Comparison of ENCODE assay signal across 10 mouse cellular contexts in the genomic region with DNA sequence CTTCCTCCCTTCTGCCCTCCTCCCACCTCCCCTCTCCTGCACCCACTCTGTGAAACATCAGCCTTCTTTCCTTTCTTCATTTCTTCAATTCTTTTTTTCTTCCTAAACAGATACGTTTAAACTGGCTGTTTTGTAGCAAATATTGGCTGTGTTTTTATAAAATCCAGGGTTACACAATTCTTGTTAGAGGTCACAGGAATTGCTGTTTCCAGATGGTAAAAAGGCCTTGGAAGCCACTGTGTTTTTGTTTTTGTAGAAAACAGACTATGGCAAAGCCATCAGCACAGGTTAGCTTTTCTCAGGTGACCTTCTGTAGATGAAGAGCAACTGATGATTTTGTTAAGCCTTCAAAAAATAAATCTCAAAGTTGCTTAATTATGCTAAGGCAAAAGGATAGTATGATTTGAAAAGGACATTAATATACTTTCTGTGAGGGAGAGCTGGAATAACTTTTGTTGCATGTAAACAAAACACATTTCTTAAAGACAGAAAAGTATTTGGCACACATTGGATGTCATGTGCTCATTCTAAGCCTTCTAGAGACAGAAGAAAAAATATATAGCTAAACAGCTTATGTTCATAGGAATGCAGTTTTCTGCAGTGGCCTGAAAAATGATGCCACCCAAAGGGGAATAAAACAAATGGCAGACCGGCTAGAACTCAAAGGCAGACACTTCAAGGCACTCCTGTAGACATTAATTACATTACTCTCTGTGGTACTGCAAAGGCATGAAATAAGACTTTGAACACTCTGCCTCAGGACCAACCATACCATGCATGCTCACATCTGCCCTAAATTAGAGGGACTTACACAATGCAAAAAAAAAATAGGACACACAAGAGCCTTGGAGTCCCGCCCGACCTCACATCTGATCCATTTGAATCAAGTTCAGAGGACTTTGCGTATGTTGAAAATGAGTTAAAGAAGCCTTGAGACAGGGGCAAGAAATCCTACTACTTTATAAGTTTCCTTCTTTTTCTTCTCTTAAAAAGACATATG.
A peak's percentile ranks its signal among the peaks of the same experiment; 100 is the strongest.
DNase-seq lines count a peak whose midpoint lies in the region; ATAC-seq and TF ChIP-seq lines count a peak whose summit lies in the region.
"Had no signal": no experiment of that assay in that cellular context is flagged by ENCODE, and none has a peak within 500 bp of the region (broad histone marks: within the 10 kb centered on the region; RNA-seq: fewer than 3 reads in every experiment).

No protein-coding gene starts in this region.

- no peaks in the 10 kb centered on the region for H3K36me3 ChIP-seq in lung, embryonic 15.5 days
- no peaks in the 10 kb centered on the region for H3K36me3 ChIP-seq in stomach, postnatal 0 days (ENCODE audit: control insufficient read depth, insufficient read depth, low read length)
- H3K36me3 ChIP-seq in heart, embryonic 12.5 days: no peaks in the 10 kb centered on the region

- TF ChIP-seq EP300 in stomach, postnatal 0 days (optimal IDR thresholded peaks at IDR 0.05): peak; percentile 41

- H3K4me1 ChIP-seq in lung, embryonic 15.5 days: no peaks in the 10 kb centered on the region
- no peaks in the 10 kb centered on the region for H3K4me1 ChIP-seq in stomach, postnatal 0 days (replicated peaks; ENCODE audit: control insufficient read depth, insufficient read depth)
- no peaks in the 10 kb centered on the region for H3K4me1 ChIP-seq in heart, embryonic 12.5 days (replicated peaks)

- intact Hi-C loops in gastrocnemius, postnatal 14 days (cut with DNase I; ENCODE audit: low total_unique reads): no loop called here

- WGBS in lung, embryonic 15.5 days: 49% methylated on average over 5 of the region's 5 CpGs
- 50% methylated on average over 5 of the region's 5 CpGs for WGBS in stomach, postnatal 0 days
- WGBS in heart, embryonic 12.5 days: 81% methylated on average over 5 of the region's 5 CpGs

- no peak overlapping the region for H3K4me2 ChIP-seq in lung, embryonic 15.5 days
- no peak overlapping the region for H3K4me2 ChIP-seq in stomach, postnatal 0 days (replicated peaks; ENCODE audit: low read depth)
- no peak overlapping the region for H3K4me2 ChIP-seq in heart, embryonic 12.5 days

- H3K9ac ChIP-seq in lung, embryonic 15.5 days: no peak overlapping the region
- no peak overlapping the region for H3K9ac ChIP-seq in stomach, postnatal 0 days (ENCODE audit: low read length)
- no peak overlapping the region for H3K9ac ChIP-seq in heart, embryonic 12.5 days

- no peaks in the 10 kb centered on the region for H3K27me3 ChIP-seq in lung, embryonic 15.5 days
- H3K27me3 ChIP-seq in stomach, postnatal 0 days (ENCODE audit: control insufficient read depth, insufficient read depth, low read length): no peaks in the 10 kb centered on the region
- H3K27me3 ChIP-seq in heart, embryonic 12.5 days (replicated peaks): no peaks in the 10 kb centered on the region

- TF ChIP-seq CTCF in stomach, postnatal 0 days (IDR thresholded peaks at IDR 0.05; ENCODE audit: low read depth): no peak

- H3K27ac ChIP-seq in lung, embryonic 15.5 days: peak overlapping the region; percentile 61
- H3K27ac ChIP-seq in stomach, postnatal 0 days (replicated peaks): no peak overlapping the region; the same call in 1 of the 2 replicates
- no peak overlapping the region for H3K27ac ChIP-seq in heart, embryonic 12.5 days (ENCODE audit: poor library complexity, severe bottlenecking)

- peak; percentile 70; the same call in 1 of the 2 replicates for ATAC-seq in lung, embryonic 15.5 days (ENCODE audit: borderline replicate concordance, extremely low read depth, low FRiP score, low TSS enrichment)
- ATAC-seq in stomach, postnatal 0 days (ENCODE audit: low FRiP score, low TSS enrichment): no peak
- ATAC-seq in heart, embryonic 12.5 days (ENCODE audit: insufficient number of reproducible peaks, low FRiP score): no peak

- no peaks in the 10 kb centered on the region for H3K9me3 ChIP-seq in lung, embryonic 15.5 days
- no peaks in the 10 kb centered on the region for H3K9me3 ChIP-seq in stomach, postnatal 0 days (ENCODE audit: control insufficient read depth, low read length)
- H3K9me3 ChIP-seq in heart, embryonic 12.5 days (replicated peaks): no peaks in the 10 kb centered on the region

- H3K4me3 ChIP-seq in lung, embryonic 15.5 days: no peak overlapping the region
- no peak overlapping the region for H3K4me3 ChIP-seq in stomach, postnatal 0 days (ENCODE audit: low read depth, low read length)
- H3K4me3 ChIP-seq in heart, embryonic 12.5 days: no peak overlapping the region

- DNase-seq in gastrocnemius, adult 18-20 months (ENCODE audit: low spot score): peak; percentile 19
- DNase-seq in gastrocnemius, adult 8-10 months (ENCODE audit: low spot score in 2 of 2): no peak
- no peak for DNase-seq in lung, adult 18-20 months
- DNase-seq in gastrocnemius, postnatal 14 days: peak; percentile 36
- no peak for DNase-seq in stomach, postnatal 0 days (ENCODE audit: low spot score)
- DNase-seq in retina, postnatal 1 day: no peak
- DNase-seq: B cell, adult 2 months; thymus, postnatal 4 days had no signal

Comparison
In these comparisons a context has a peak if more than half of its experiments do, and no peak if none do; other contexts are left out.
1. DNase-seq: peak in gastrocnemius, adult 18-20 months (single experiment) and gastrocnemius, postnatal 14 days (single experiment); none in gastrocnemius, adult 8-10 months (0 of 2), lung, adult 18-20 months (0 of 2), stomach, postnatal 0 days (single experiment) and retina, postnatal 1 day (single experiment).